Mouse (Mus musculus) gastrocnemius, adult 2 months (tissue): ENCODE measurements around the gene Zfp867. TPM values are rescaled to one million over a fixed set of nuclear protein-coding genes. Genes with fewer than 3 reads are reported as not detected.
A peak's percentile ranks its signal among the peaks of the same experiment; 100 is the strongest.

Experiments used
- DNase-seq: peaks from one replicate; pipeline ENCODE4 v3.0.0; 2022
- H3K27ac ChIP-seq: fragments of 200-600 bp; 2 replicates; pipeline ENCODE4 v1.8.1; 2022; ENCODE audit warnings: mild to moderate bottlenecking
- H3K4me3 ChIP-seq: fragments of 200-600 bp; 2 replicates; pipeline ENCODE4 v1.8.1; 2022; ENCODE audit warnings: mild to moderate bottlenecking, moderate library complexity
- CTCF ChIP-seq: fragments of 200-600 bp; IDR thresholded peaks from 2 replicates; pipeline ENCODE4 v1.8.1; 2022; ENCODE audit warnings: antibody characterized with exemption, mild to moderate bottlenecking, moderate library complexity
- intact Hi-C: fragments of 180-260 bp; cut with DNase I; formaldehyde crosslinking; loops from one replicate; pipeline ENCODE4 v1.15.1; 2025
- total RNA-seq, 2 experiments: library from RNA; stranded (reverse); gene quantifications; 2 replicates each; pipeline ENCODE4 v1.2.3; 2021

The Zfp867 gene
- total RNA-seq, 2 experiments from 2014 or later, result 2.2 to 2.3 TPM

GRCm38 (mm10) chr11:59501978-59502700, 29.9 kb upstream of the Zfp867 start:
- no peak for DNase-seq
- intact Hi-C loops, result no loop called here
- Histone ChIP-seq H3K27ac (no peak overlapping the region), H3K4me3 (no peak overlapping the region)
- TF ChIP-seq CTCF, result no peak

GRCm38 (mm10) chr11:59497747-59498146, 25.5 kb upstream of the Zfp867 start:
- Histone ChIP-seq H3K27ac (no peak overlapping the region), H3K4me3 (no peak overlapping the region)
- intact Hi-C loops, result no loop called here
- peak; percentile 13; the same call in 1 of the 2 replicates for TF ChIP-seq CTCF
- no peak for DNase-seq

- TF ChIP-seq CTCF, result no peak
- no peak for DNase-seq
- Histone ChIP-seq H3K27ac (no peak overlapping the region), H3K4me3 (no peak overlapping the region)
- intact Hi-C loops, result no loop called here
Observed at GRCm38 (mm10) chr11:59496672-59497310, 24.5 kb upstream of the Zfp867 start.

GRCm38 (mm10) chr11:59486222-59486621, 13.9 kb upstream of the Zfp867 start:
- no peak for TF ChIP-seq CTCF
- intact Hi-C loops, result no loop called here
- no peak for DNase-seq
- H3K27ac ChIP-seq, result no peak overlapping the region
- H3K4me3 ChIP-seq, result no peak overlapping the region

- Histone ChIP-seq H3K27ac (no peak overlapping the region), H3K4me3 (no peak overlapping the region)
- peak; percentile 44 for DNase-seq
- TF ChIP-seq CTCF, result no peak
- intact Hi-C loops, result no loop called here
Observed at GRCm38 (mm10) chr11:59485641-59486040, 13.4 kb upstream of the Zfp867 start.

GRCm38 (mm10) chr11:59483212-59483611, 10.9 kb upstream of the Zfp867 start:
- DNase-seq, result peak; percentile 35
- intact Hi-C loops, result loop anchor here (1.0 to 5.0 kb wide), 2 partner anchors 181 to 246 kb away; no protein-coding TSS in a partner anchor
- no peak overlapping the region for H3K4me3 ChIP-seq
- H3K27ac ChIP-seq, result no peak overlapping the region
- TF ChIP-seq CTCF, result peak; percentile 74

- DNase-seq, result no peak
- Histone ChIP-seq H3K27ac (no peak overlapping the region), H3K4me3 (no peak overlapping the region)
- TF ChIP-seq CTCF, result no peak
- intact Hi-C loops, result no loop called here
Observed at GRCm38 (mm10) chr11:59477240-59477639, 5.0 kb upstream of the Zfp867 start.

GRCm38 (mm10) chr11:59471413-59472325, 605 bp downstream of the Zfp867 start:
- intact Hi-C loops, result no loop called here
- H3K4me3 ChIP-seq, result peak overlapping the region; percentile 91
- TF ChIP-seq CTCF, result no peak
- H3K27ac ChIP-seq, result peak overlapping the region; percentile 83
- DNase-seq, result no peak

GRCm38 (mm10) chr11:59460459-59460858, 11.8 kb downstream of the Zfp867 start:
- no peak for TF ChIP-seq CTCF
- DNase-seq, result no peak
- no peak overlapping the region for H3K4me3 ChIP-seq
- H3K27ac ChIP-seq, result no peak overlapping the region
- intact Hi-C loops, result no loop called here

GRCm38 (mm10) chr11:59458973-59459372, 13.3 kb downstream of the Zfp867 start:
- intact Hi-C loops, result no loop called here
- H3K27ac ChIP-seq, result peak overlapping the region; percentile 57

GRCm38 (mm10) chr11:59456891-59457290, 15.4 kb downstream of the Zfp867 start:
- intact Hi-C loops, result no loop called here
- no peak overlapping the region for H3K4me3 ChIP-seq
- H3K27ac ChIP-seq, result no peak overlapping the region
- DNase-seq, result no peak
- TF ChIP-seq CTCF, result no peak

More at GRCm38 (mm10) chr11:59458973-59459372, 13.3 kb downstream of the Zfp867 start:
- H3K4me3 ChIP-seq, result no peak overlapping the region
- TF ChIP-seq CTCF, result no peak
- no peak for DNase-seq

- intact Hi-C loops, result no loop called here
- H3K27ac ChIP-seq, result no peak overlapping the region
- no peak for DNase-seq
Observed at GRCm38 (mm10) chr11:59456346-59456745, 15.9 kb downstream of the Zfp867 start.

More at GRCm38 (mm10) chr11:59456346-59456745, 15.9 kb downstream of the Zfp867 start:
- H3K4me3 ChIP-seq, result no peak overlapping the region
- no peak for TF ChIP-seq CTCF
